Mouse (Mus musculus) c-Kit-positive CD71-positive TER-119-positive erythroid progenitor cells, embryonic 14.5 days (primary cell): ENCODE data around the gene Hltf.
"Not testable (repeated sequence)": the region's sequence is repeated elsewhere in the genome, so short reads cannot be mapped to it uniquely, and the experiment has no call there.

Experiments used
- DNase-seq: peaks from one replicate; pipeline ENCODE4 v3.0.0-alpha.2; 2013; ENCODE audit warnings: low spot score

Gene Hltf

DNA sequence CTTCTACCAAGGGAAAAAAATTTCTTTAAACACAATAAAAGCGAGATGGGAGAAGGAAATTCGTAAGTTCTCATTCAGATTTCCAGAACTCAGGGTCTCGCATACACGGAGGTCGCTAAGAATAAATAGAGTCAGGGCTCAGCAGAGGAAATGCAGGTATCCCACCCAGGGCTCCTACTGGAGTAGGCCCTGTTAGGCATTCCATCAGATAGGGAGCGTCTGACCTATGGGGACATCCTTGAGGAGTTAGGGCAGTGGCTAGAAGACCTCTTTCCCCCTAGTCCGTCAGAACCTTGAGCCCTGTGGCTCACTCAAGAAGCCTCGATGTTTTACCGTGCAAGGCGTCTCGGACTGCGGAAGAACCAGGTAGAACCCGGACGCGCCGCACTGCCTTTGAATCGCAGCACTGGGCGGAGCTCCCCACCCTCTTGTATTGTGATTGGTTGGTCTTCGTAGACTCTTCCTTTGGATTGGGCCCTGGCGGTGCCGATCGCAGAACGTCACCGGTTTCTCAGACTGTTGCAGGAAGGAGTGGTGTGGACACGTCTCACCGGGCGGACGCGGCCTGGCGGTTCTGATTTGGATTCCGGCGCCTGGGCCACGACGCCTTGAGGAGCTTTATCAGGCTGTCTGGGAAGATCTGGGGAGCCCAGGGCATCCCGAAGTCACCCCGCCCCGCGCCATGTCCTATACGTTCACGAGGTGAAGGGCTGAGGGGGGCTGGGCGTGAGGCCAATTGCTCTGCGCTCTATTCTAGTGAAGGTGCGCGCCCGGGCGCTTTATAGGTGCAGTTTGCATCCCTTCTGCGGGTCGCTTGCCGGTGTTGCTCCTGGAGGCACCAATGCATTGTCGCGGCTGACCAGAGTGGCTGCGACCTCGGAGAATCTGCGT is at the start of gene Hltf:
Gene Hltf, plus strand, starts transcription at position 506 of the 891 bp plus-strand sequence.
- DNase-seq = peak; percentile 94

DNA sequence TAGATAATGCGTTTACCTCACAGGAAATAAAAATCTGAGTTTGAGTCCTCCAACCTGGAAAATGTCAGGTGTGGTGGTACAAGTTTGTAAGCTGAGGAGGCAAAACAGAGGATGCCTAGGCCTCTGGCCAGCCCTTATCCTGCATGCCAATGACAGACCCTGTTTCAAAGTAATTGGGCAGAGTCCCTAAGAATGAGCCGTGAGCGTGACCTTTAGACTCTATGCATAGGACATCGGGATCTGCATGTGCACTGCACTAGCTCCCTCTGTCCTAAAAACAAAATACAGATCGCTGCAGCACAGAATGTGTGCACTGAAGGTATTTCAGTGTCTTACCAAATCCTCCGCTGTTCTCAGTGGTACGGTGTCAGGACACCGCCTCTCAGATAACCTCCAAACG is 47.1 kb upstream of the Hltf start:
- no peak for DNase-seq

DNA sequence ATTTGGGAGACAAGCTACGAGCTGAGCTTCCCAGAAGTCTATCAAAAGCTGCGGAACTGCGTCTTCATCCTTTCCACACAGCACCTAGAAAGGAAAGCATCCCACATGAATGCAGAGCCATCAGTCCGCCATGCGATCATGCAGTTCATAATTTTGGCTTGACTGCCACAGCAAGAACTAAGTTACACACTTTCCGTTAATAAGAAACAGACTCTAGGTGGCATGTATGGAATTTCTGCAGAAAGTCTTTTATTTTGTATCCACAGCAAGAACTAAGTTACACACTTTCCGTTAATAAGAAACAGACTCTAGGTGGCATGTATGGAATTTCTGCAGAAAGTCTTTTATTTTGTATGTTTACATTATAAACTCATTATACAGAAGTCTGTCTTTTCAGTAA is 46.7 kb upstream of the Hltf start:
- not testable (repeated sequence) for DNase-seq

DNA sequence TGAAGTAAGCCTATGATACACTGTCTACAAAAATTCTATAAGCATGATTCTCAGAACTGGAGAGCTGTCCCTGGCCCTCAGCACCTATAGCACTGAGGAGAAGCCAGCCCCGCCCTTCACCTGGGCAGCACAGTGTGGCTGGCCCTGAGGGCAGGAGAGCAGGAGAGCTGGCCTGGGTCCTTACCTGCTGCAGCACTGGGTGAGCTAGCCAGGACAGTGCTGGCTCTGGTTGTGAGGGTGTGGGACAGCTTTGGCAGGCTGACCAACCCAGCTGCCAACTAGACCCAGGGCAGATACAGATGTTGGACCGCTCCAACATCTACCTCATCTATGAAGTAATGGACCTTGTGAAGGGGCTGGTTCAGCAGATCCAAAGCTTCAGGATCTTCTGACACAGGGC is 43.2 kb upstream of the Hltf start:
- no peak for DNase-seq

DNA sequence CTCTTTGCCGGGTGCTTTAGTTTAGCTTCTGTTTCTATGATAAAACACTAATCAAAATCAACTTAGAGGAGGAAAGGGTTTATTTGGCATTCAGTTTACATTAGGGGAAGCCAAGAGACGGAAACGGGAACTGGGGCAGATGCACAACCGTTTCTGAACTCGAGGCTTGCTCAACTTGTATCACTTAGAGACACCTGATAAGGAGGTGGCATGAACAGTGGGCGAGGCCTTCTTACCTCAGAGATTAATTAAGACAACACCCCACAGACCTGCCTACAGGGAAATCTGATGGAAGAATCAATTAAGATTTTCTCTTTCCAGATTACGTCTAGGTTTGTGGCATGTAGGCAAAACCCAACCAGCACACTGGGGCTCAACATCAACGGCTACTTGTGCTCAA is 39.5 kb upstream of the Hltf start:
- DNase-seq = no peak

DNA sequence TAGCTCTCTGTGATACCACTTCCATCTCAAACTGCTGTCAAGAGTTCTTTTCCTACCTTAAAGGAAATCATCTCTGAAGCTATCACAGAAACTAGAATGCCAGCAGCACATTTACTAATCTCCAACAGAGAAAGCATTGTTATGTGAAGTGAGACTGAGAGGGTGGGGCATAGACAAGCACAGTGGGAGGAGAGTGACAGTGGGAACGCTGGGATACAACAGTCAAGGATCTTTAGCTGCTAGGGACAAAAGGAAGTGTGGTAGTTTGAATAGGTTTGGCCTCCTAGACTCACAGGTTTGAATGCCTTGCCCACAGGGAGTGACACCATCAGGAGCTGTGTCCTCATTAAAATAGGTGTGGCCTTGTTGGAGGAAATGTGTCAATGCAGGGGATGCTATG is 33.8 kb upstream of the Hltf start:
- no peak for DNase-seq

DNA sequence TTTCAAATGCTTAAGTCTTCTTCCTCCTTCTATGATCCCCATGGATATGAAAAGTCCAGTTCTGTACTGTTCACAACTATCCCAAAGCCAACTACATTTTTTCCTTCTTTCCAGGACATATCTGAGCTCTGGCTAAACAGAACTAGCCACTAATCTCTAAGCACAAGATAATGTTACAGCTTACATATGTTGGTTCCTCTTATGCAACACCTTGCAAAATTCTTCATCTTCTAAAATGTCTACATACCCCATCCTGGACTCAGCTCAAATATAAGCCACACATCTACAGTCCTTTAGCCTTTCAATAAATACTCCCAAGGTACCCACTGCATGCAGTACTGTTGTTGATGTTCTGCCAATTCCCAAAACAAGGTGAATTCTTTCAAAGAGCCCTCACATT is 31.1 kb upstream of the Hltf start:
- DNase-seq = no peak

DNA sequence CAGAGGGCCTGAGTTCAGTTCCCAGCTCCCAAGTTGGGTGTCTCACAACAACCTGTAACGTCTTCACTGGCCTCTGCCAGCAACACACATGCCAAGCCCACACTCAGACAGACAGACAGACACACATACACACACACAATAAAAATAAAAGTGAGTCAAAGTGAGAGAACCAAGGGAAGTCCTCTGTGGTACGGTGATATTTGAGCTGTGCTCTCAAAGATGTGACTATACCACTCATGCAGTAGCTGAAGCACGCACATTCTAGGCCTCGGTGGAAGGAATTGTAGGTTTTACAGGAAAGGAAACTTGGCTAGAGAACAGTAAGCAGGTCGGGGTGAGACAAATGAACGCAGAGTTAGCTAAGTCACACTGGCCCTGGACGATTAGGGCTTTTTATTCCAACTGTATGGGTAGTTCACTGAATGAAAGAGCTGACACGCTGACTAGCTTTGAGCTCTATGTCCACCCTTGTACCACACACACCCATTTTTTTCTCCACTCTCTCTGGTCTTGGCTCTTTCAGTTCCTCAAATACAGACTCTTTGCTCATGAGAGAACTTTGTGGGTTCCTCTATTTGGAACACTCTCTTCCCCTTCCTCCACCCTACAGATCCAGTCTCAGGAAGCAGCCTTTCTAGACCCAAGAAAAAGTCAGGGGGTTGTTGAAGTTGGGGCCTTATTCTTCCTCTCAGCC is 30.5 kb upstream of the Hltf start:
- DNase-seq = no peak

DNA sequence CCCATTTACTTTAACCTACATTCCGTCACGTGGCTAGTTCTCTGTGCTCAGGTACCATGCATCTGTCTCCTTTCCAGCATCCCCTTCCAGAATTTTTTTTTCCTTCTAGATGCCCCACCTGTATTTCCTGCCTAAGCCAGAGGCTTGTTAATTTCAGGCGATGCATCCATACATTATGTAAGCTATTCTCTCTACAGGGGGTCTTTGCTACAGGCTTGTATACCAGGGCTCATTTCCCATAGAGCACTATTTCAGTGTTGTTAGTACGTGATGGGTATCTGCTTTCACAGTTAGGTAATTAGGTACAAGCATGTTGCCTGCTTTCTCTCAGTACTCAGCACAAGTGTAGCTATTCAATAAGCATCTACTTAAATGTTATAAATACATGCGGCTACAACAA is 29.8 kb upstream of the Hltf start:
- DNase-seq = no peak

DNA sequence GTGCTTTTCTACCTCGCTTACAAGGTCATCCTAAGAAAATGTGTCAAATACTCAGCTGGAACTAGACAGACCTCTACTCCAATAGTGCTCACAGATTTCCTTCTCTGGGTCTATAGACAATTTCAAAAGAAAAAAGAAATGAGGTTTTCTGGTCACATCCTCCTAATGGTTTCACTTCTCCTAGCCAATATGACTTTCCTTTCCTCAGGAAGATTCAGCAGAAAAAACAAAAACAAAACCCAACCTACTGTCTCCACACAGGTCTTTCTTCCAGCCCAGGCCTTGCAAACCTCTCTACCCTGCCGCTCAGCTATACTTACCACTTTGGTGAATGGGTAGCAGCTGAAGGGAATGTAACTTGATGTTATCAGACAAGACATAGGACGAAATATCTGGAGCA is 29.0 kb upstream of the Hltf start:
- DNase-seq = no peak

DNA sequence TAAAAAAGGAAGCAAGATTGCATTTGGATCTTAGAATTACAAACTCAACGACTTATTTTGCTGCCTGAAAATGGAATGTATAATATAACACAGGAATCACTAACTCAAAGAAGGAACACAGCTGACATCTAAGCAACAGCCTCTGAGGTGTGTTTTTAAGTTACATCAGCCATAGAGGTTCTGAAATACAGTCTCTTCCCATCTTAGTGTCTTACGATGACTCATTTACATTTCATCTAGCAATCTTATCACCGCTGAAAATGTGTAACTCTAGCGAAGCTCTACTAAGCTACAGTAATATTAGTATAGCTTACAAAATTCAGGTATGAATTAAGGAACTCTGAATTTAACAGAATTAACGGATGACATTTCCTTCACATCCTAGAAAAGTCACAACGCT is 26.8 kb upstream of the Hltf start:
- DNase-seq = no peak

DNA sequence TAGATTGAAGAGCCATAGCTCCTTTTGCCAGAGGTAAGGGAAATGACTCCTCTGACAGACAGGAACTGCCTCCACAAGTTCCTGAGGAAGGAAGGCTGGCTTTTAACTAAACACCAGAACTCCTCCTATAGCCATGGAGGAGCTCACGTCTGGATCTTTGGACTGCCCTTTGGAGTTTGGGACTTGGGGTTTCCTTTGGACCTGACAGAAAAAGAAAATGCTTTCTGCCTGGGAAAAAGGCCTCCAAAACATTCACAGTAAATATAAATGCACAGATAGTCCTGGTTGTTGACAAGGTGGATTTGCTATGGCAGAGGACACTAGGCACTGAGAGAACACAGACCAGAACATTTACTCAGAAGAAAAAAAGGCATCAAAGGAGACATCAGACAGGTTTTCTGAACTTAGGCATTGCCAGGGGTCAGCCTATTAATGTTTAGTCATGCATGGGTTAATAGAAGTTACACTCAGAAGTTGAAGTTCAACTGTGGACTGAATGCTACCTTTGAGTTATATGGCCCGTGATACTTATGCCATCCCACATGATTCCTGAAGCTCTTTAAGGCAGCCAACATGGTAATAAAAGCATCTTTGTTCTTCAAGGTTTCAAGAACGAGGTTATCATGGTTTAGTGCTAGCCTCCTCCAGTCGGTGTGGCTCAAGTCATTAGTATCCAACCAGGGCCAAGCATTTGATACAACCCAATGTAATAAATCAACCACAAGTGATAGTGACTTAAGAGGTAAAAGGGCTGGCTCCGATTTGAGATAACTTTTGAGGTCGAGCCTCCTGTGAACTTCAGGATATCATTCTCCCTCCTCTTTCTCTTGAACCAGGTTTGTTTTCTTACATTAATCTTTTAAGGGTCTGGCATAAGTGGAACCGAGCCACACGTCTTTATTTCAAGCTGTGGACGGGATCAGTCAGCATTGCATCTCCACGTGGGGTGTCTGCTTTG is 23.6 kb upstream of the Hltf start:
- DNase-seq = no peak

DNA sequence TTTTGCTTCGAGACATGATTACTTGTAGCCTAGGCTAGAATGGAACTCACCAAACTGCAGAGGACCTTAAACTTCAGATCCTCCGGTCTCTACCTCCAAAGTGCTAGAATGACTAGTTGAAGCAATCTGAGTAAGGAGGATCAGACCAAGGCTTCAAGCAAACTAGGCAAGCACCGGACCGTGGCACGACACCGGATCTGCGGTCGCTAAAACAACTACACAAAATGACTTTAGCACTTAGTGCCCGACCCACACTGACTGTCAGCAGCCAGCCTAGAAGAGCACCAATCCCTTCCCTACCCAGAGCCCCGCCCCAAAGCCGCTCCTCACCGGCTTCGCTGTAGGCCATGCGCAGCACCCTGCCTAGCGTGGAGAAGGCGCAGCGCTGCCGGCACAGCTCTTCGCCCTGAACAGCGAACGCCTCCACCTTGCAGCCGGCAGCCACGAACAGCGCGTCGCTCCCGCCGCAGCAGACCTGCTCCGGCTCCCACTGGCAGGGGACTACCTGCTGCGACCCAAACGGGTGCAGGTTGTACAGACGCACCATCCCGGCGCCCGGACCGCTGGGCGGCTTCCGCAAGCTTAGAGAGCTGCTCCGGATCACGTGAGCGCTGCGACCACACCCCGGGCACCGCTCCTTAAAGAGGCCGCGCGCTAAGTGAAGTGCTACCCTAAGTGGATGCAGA is 22.7 kb upstream of the Hltf start, which contains the start of gene Hps3:
Gene Hps3, minus strand, starts transcription at position 597 of the 686 bp plus-strand sequence.
- peak; percentile 80 for DNase-seq

DNA sequence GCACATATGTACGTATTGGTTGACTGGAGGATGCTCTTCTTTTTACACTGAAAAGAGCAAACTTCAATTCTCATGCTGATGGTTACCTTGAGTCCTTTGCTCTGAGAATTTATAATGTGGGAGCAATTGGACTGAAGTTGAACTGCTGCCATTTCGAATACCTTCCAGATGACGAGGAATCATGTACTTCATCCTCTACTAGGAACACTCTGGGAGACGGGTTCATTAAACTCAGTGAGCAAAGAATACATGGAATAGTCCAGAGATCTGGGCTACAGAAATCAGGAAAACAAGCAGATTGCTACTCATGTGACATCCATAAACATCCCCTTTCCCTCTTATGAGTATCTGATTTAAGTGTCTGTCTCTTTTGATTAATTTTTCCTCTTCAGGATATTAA is 21.5 kb upstream of the Hltf start:
- no peak for DNase-seq

DNA sequence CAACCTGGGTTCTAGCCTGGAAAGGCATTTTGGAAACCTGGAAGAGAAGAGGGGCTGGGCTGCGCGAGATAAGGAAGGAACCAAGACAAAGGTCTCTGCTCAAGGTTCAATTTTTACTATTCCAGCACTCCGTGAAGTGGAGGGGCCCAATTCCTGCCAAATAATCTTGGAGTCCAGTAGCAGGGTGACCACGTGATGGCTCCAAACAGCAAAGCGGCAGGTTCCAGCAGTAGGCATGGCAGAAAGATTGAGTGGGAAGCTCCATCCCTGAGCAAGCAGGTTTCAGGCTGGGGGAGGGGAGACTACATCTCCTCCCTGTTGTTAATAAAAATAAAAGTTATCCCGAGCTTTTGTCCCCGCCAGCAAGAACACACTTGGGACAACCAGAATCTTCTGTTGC is 16.1 kb upstream of the Hltf start:
- not testable (repeated sequence) for DNase-seq

DNA sequence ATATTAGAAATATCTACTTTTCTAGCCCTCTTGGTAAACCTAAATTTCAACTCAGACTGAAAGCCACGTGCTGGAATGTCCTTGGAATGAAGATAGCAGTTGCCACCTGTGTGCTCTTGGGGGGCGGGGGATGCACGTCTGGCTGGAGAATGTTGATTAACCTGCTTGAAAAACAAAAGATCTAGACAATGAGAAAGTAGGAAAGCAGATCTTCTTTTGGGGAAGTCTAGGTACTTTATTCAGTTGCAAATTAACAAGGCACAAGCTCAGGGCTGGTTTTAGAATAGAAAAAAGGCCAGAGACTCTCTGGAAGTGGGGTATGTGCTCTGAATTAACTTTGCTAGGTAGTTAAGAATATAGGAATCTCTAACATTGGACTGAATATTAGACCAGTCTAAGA is 12.9 kb upstream of the Hltf start:
- not testable (repeated sequence) for DNase-seq

DNA sequence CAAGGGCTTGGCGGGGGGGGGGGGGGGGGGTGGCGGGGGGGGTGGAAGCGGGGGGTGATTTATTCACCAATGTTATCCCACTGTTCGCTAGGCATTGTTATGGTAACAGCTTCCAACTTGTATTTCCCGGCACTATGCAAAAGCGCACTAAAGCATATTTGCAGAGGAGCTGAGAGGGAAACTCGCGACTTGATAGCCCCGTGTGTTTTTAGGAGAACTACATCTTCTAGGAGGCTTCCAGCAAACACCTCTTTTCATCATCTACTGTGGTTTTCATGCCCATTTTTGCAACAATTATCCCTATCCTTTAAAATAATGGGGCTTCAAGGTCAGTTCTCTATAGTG is 558 bp downstream of the Hltf start:
- DNase-seq = no peak

DNA sequence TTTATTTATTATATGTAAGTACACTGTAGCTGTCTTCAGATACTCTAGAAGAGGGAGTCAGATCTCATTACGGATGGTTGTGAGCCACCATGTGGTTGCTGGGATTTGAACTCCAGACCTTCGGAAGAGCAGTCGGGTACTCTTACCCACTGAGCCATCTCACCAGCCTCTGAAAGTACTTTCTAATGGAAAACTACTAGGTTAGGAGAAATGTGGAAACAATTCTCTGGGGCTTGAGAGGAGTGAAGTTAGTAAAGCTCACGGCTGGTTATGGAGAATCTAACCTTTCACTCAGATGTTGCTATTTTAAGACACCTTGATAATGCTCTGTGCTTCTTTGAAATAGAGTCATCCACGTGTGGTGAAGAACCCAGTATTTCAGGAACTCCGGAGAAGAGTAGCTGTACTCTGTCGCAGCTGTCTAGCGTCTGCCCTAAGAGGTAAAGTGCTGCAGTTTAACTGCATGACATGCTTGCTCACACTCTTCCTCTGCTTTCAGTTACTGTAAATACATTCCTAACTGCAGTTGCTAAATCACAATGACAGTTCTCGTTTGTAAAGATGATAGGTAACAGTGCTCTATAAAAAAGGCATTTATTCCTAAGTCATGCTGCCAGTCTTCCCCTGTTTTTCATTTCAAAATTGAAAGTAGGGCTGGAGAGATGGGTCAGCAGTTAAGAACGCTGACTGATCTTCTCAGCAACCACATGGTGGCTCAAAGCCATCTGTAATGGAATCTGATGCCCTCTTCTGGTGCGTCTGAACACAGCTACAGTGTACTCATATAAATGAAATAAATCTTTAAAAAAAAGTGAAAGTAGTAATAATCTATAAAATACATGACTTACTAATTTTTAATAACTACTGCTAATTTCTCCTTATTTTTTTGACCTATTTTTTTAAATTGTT is 18.8 kb downstream of the Hltf start:
- DNase-seq = no peak

DNA sequence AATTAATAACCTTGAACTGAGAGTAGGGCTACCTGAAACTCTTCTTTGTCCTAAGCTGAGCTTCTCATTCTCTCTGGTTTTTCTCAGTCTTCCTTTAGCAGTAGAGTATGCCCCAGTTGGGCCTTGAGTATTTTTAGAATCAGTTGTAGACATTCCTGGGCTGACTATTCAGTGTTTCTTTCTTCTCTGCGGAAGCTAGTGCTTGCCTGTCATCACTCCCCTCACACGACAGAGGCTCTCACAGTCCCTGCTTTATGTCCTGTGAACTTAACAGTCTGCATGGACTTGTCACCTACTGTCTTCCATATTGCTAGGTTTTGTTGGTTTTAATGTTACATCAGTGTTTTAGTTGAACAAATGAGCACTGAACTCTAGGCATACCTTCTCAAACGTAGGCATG is 24.6 kb downstream of the Hltf start:
- no peak for DNase-seq

DNA sequence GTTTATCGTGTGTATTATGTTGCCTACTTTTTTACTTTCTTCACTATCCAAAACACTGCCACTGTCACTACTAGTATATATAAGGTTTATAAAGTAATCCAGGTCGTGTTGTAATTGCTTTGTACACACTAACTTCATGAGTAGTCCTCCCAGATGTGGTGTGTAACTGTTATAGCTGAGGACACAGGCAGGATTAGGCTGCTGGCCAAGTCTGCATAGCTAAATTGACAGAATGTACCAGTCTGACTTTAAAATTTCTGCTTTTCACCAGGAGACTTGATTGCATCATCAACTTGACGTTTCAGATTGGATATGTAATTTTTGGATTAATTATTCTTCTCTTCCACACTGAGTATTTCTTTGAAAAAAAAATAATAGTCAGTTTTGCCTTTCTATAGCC is 46.2 kb downstream of the Hltf start:
- DNase-seq = no peak

DNA sequence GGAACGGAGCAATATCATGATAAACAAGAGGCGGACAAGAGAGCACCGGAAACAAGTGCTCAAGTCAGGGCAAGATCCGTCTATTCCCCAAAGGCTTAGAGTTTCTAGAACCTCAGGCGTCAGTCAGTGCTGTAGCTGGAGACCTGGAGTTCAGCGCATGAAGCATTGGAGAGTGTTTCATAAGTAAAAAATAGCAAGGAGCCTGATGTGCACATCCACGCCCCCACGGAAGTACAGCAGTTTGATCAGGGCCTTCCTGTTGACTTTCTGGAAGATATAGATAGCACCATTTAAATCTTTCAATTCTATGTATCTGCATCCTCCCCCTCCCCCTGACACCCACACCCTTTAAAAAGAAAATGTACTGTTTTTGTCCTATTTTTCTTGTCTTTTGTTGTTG is 46.7 kb downstream of the Hltf start:
- no peak for DNase-seq
